Mouse (Mus musculus) stomach, embryonic 15.5 days (tissue): ENCODE measurements around the gene Eif4ebp2. TPM values are rescaled to one million over a fixed set of nuclear protein-coding genes. Genes with fewer than 3 reads are reported as not detected.

ENCODE experiments used
- ATAC-seq: fragments of 200-750 bp; cut with Nextera tagmentation; 2 replicates; pipeline ENCODE4 v1.8.0; 2017; ENCODE audit warnings: low read depth, moderate number of reproducible peaks, moderate TSS enrichment; ENCODE audit not compliant: insufficient read depth, low FRiP score
- H3K27ac ChIP-seq: fragments of 300-500 bp; sonication (generic); 2 replicates; pipeline ENCODE4 v1.5.1; 2015; ENCODE audit warnings: mild to moderate bottlenecking, inconsistent platforms
- H3K27me3 ChIP-seq: fragments of 300-500 bp; sonication (generic); replicated peaks from 2 replicates; pipeline ENCODE4 v1.6.1; 2015; ENCODE audit warnings: inconsistent platforms
- H3K36me3 ChIP-seq: fragments of 300-500 bp; sonication (generic); 2 replicates; pipeline ENCODE4 v1.6.1; 2015; ENCODE audit warnings: inconsistent platforms
- H3K4me1 ChIP-seq: fragments of 300-500 bp; sonication (generic); 2 replicates; pipeline ENCODE4 v1.6.1; 2015; ENCODE audit warnings: inconsistent platforms
- H3K4me2 ChIP-seq: fragments of 300-500 bp; sonication (generic); 2 replicates; pipeline ENCODE4 v1.6.1; 2015; ENCODE audit warnings: mild to moderate bottlenecking, inconsistent platforms
- H3K4me3 ChIP-seq: fragments of 300-500 bp; sonication (generic); replicated peaks from 2 replicates; pipeline ENCODE4 v1.5.1; 2015; ENCODE audit warnings: inconsistent platforms
- H3K9ac ChIP-seq: fragments of 300-500 bp; sonication (generic); 2 replicates; pipeline ENCODE4 v1.6.1; 2015; ENCODE audit warnings: inconsistent platforms
- H3K9me3 ChIP-seq: fragments of 300-500 bp; sonication (generic); 2 replicates; pipeline ENCODE4 v1.6.1; 2016; ENCODE audit warnings: inconsistent platforms
- WGBS: fragments of 180-500 bp; shearing (Covaris S2); methylation state at CpG from one replicate; pipeline ENCODE4 v1.1.7; 2015; 5-methylcytosine and 5-hydroxymethylcytosine counted together
- polyA plus RNA-seq: library from polyadenylated mRNA; unstranded; fragments of >200 nt; fragmentation: Nextera tagmentation; extraction: Ambion mirVana; gene quantifications from 2 replicates; pipeline ENCODE4 v1.2.1, GENCODE M21; 2015

The Eif4ebp2 gene
- polyA plus RNA-seq, 1 experiment from 2014 or later = 77.5 TPM

- H3K27ac ChIP-seq = no peak overlapping the region
- H3K27me3 ChIP-seq = no peaks in the 10 kb centered on the region
- H3K4me1 ChIP-seq = peaks cover 45% of the 10 kb centered on the region
- peak overlapping the region; percentile 96; the same call in 1 of the 2 replicates for H3K4me2 ChIP-seq
- no peak overlapping the region for H3K4me3 ChIP-seq
- no peak overlapping the region for H3K9ac ChIP-seq
- H3K9me3 ChIP-seq = no peaks in the 10 kb centered on the region
- WGBS = 91% methylated on average over 13 of the region's 13 CpGs
- no peaks in the 10 kb centered on the region for H3K36me3 ChIP-seq
- no peak for ATAC-seq
Measured at GRCm38 (mm10) chr10:61379340-61380040, 73.0 kb downstream of the Eif4ebp2 start.

GRCm38 (mm10) chr10:61378698-61379097 lies 73.8 kb downstream of the Eif4ebp2 start:
- Histone ChIP-seq H3K9ac (no peak overlapping the region), H3K27ac (no peak overlapping the region), H3K27me3 (no peaks in the 10 kb centered on the region), H3K4me2 (no peak overlapping the region), H3K4me3 (no peak overlapping the region), H3K36me3 (no peaks in the 10 kb centered on the region), H3K4me1 (peaks cover 38% of the 10 kb centered on the region), H3K9me3 (no peaks in the 10 kb centered on the region)
- WGBS = 84% methylated on average over 5 of the region's 5 CpGs
- ATAC-seq = no peak

Other genes starting within 250 kb of the Eif4ebp2 start
- 1.0 and 1.2 TPM in 2 replicates for gene Adamts14, start 179.2 kb downstream of the Eif4ebp2 start, polyA plus RNA-seq
- gene Prf1, start 154.8 kb downstream of the Eif4ebp2 start, polyA plus RNA-seq = 0.06 TPM in 1 of 2 replicates, not detected in the other
- gene Pald1, start 69.1 kb downstream of the Eif4ebp2 start, polyA plus RNA-seq = 16.9 and 18.7 TPM in 2 replicates
- gene Nodal, start 34.7 kb downstream of the Eif4ebp2 start, polyA plus RNA-seq = 0.15 and 0.18 TPM in 2 replicates
- gene Lrrc20, start 23.1 kb upstream of the Eif4ebp2 start, polyA plus RNA-seq = 5.4 and 5.6 TPM in 2 replicates
- gene Npffr1, start 142.8 kb upstream of the Eif4ebp2 start, polyA plus RNA-seq = 0.10 and 0.28 TPM in 2 replicates
- gene Ppa1, start 195.9 kb upstream of the Eif4ebp2 start, polyA plus RNA-seq = 181 and 191 TPM in 2 replicates
- gene Sar1a, start 227.6 kb upstream of the Eif4ebp2 start, polyA plus RNA-seq = 215 and 221 TPM in 2 replicates
- gene Tysnd1, start 242.9 kb upstream of the Eif4ebp2 start, polyA plus RNA-seq = 34.6 and 37.9 TPM in 2 replicates